Mouse (Mus musculus) ES-E14 (cell line): ENCODE data around the gene Spats2l. TPM values are rescaled to one million over a fixed set of nuclear protein-coding genes. Genes with fewer than 3 reads are reported as not detected.

Experiments used
- DNase-seq: peaks from one replicate; pipeline ENCODE4 v3.0.0-alpha.2; 2013; ENCODE audit warnings: low read depth, low spot score
- H3K27ac ChIP-seq: 2 replicates; pipeline ENCODE4 v1.5.1; 2012; ENCODE audit warnings: low read depth, mild to moderate bottlenecking, low read length, moderate library complexity, mixed read lengths; ENCODE audit not compliant: poor library complexity, insufficient read depth, severe bottlenecking
- H3K36me3 ChIP-seq: 2 replicates; pipeline ENCODE4 v1.6.1; 2012; ENCODE audit warnings: mild to moderate bottlenecking, low read length, moderate library complexity, mixed read lengths; ENCODE audit not compliant: control insufficient read depth, poor library complexity, insufficient read depth, severe bottlenecking
- H3K4me1 ChIP-seq, 2 experiments: fragments of 150-350 bp in 1 of 2; sonication (generic) in 1 of 2; 2 replicates each; pipeline ENCODE4 v1.6.1; 2012; ENCODE audit warnings: low read length in 2 of 2, mild to moderate bottlenecking in 1 of 2, mixed read lengths in 1 of 2; ENCODE audit not compliant: control insufficient read depth in 2 of 2, insufficient read depth in 2 of 2, poor library complexity in 1 of 2
- H3K4me3 ChIP-seq, 2 experiments: fragments of 150-350 bp in 1 of 2; sonication (generic) in 1 of 2; 2 replicates each; pipeline ENCODE4 v1.5.1; 2012; ENCODE audit warnings: low read length in 2 of 2, low read depth in 1 of 2, mild to moderate bottlenecking in 1 of 2, mixed read lengths in 1 of 2; ENCODE audit not compliant: insufficient read depth in 1 of 2, poor library complexity in 1 of 2, severe bottlenecking in 1 of 2
- H3K9ac ChIP-seq: 2 replicates; pipeline ENCODE4 v1.6.1; 2012; ENCODE audit warnings: low read depth, mild to moderate bottlenecking, low read length, mixed read lengths; ENCODE audit not compliant: poor library complexity, insufficient read depth, severe bottlenecking
- H3K9me3 ChIP-seq: fragments of 150-350 bp; sonication (generic); 2 replicates; pipeline ENCODE4 v1.6.1; 2012; ENCODE audit warnings: low read depth, mild to moderate bottlenecking, low read length; ENCODE audit not compliant: control insufficient read depth, insufficient read depth
- CHD2 ChIP-seq: IDR thresholded peaks from 2 replicates; pipeline ENCODE4 v1.6.1; 2014; ENCODE audit warnings: mild to moderate bottlenecking, low read depth, low read length, inconsistent platforms
- HCFC1 ChIP-seq: IDR thresholded peaks from 2 replicates; pipeline ENCODE4 v1.6.1; 2012; ENCODE audit warnings: low read length, inconsistent platforms, borderline replicate concordance; ENCODE audit not compliant: insufficient read depth
- MAFK ChIP-seq: IDR thresholded peaks from 2 replicates; pipeline ENCODE4 v1.6.1; 2014; ENCODE audit warnings: mild to moderate bottlenecking, low read depth, low read length, inconsistent platforms; ENCODE audit not compliant: insufficient read depth
- ZC3H11A ChIP-seq: IDR thresholded peaks from 2 replicates; pipeline ENCODE4 v1.6.1; 2012; ENCODE audit warnings: low read depth, mild to moderate bottlenecking, inconsistent platforms, low read length, borderline replicate concordance
- ZNF384 ChIP-seq: IDR thresholded peaks from 2 replicates; pipeline ENCODE4 v1.6.1; 2012; ENCODE audit warnings: low read depth, low read length, inconsistent platforms
- in situ Hi-C, 2 experiments: fragments of 600-800 bp; cut with MboI; formaldehyde crosslinking; loops; one replicate each; pipeline ENCODE4 v1.15.1; 2025; ENCODE audit warnings: low sequenced_read_pairs in 2 of 2, inconsistent platforms in 1 of 2; ENCODE audit not compliant: unreplicated experiment in 2 of 2
- total RNA-seq: library from RNA; depleted of rRNA; stranded (reverse); fragments of 300-350 nt; gene quantifications from 2 replicates; pipeline ENCODE4 v1.2.3, GENCODE M21; 2012

Spats2l gene
- total RNA-seq, 1 experiment, result 2.3 TPM

GRCm38 (mm10) chr1:57875512-57875911 is 101.5 kb downstream of the Spats2l start:
- Histone ChIP-seq H3K4me1 (no peaks in the 10 kb centered on the region), H3K4me3 (no peak overlapping the region), H3K36me3 (no peaks in the 10 kb centered on the region), H3K27ac (no peak overlapping the region), H3K9me3 (no peaks in the 10 kb centered on the region), H3K9ac (no peak overlapping the region)
- in situ Hi-C loops, result no loop called here
- DNase-seq, result no peak
- TF ChIP-seq HCFC1, result no peak
- TF ChIP-seq CHD2, result no peak
- TF ChIP-seq ZNF384, result no peak
- TF ChIP-seq ZC3H11A, result no peak
- no peak for TF ChIP-seq MAFK

GRCm38 (mm10) chr1:57878957-57879356 is 105.0 kb downstream of the Spats2l start:
- Histone ChIP-seq H3K4me1 (no peaks in the 10 kb centered on the region), H3K27ac (no peak overlapping the region), H3K9ac (no peak overlapping the region), H3K4me3 (no peak overlapping the region), H3K9me3 (no peaks in the 10 kb centered on the region), H3K36me3 (no peaks in the 10 kb centered on the region)
- in situ Hi-C loops, result no loop called here
- no peak for TF ChIP-seq HCFC1
- TF ChIP-seq CHD2, result no peak
- no peak for TF ChIP-seq ZC3H11A
- no peak for TF ChIP-seq ZNF384
- TF ChIP-seq MAFK, result no peak
- no peak for DNase-seq

DNA sequence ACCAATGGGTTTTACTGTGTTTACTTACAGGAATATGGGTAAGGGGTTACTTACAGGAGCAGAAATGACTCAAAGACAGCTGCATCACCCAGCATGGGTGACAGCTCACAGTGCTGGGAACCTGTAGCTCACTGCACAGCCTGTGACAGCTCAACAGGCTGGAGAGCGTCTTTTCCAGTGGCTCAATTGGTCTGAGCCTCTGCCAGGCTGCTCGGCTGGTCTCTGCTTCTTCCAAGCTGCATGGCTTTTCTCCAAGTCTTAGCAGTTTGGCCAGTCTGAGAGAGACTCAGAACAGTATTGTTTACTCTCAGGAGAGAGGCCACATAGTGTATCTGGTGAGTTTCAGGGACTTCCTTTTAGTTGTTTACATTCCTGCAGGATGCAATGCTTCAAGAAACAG is 110.9 kb downstream of the Spats2l start:
- Histone ChIP-seq H3K4me3 (no peak overlapping the region), H3K27ac (no peak overlapping the region), H3K36me3 (no peaks in the 10 kb centered on the region), H3K9ac (no peak overlapping the region), H3K4me1 (no peaks in the 10 kb centered on the region), H3K9me3 (no peaks in the 10 kb centered on the region)
- TF ChIP-seq ZNF384, result no peak
- TF ChIP-seq ZC3H11A, result no peak
- TF ChIP-seq CHD2, result no peak
- TF ChIP-seq HCFC1, result no peak
- no peak for TF ChIP-seq MAFK
- in situ Hi-C loops, result no loop called here
- DNase-seq, result no peak

GRCm38 (mm10) chr1:57889803-57890202 is 115.8 kb downstream of the Spats2l start:
- TF ChIP-seq HCFC1, result no peak
- TF ChIP-seq CHD2, result no peak
- TF ChIP-seq MAFK, result no peak
- no peak for TF ChIP-seq ZNF384
- Histone ChIP-seq H3K9ac (no peak overlapping the region), H3K9me3 (no peaks in the 10 kb centered on the region), H3K4me3 (no peak overlapping the region), H3K36me3 (no peaks in the 10 kb centered on the region), H3K27ac (peak overlapping the region; percentile 60), H3K4me1 (peaks cover 0 to 4% of the 10 kb centered on the region in 2 experiments; a peak in 1 of 4 replicates)
- no peak for DNase-seq
- in situ Hi-C loops, result no loop called here

- no peak overlapping the region for H3K27ac ChIP-seq
- in situ Hi-C loops, result no loop called here
These were observed 116.4 kb downstream of the Spats2l start for GRCm38 (mm10) chr1:57890259-57890902.

More at GRCm38 (mm10) chr1:57890259-57890902, 116.4 kb downstream of the Spats2l start:
- H3K4me3 ChIP-seq, result no peak overlapping the region
- no peak for TF ChIP-seq HCFC1
- no peak for TF ChIP-seq ZC3H11A
- TF ChIP-seq MAFK, result no peak
- no peak for TF ChIP-seq CHD2
- no peak for TF ChIP-seq ZNF384
- peaks cover 0 to 4% of the 10 kb centered on the region in 2 experiments; a peak in 1 of 4 replicates for H3K4me1 ChIP-seq
- no peak for DNase-seq
- H3K9me3 ChIP-seq, result no peaks in the 10 kb centered on the region
- H3K36me3 ChIP-seq, result no peaks in the 10 kb centered on the region
- H3K9ac ChIP-seq, result no peak overlapping the region
